Mouse (Mus musculus): ENCODE data around the gene Mecom.

Mecom gene

DNA sequence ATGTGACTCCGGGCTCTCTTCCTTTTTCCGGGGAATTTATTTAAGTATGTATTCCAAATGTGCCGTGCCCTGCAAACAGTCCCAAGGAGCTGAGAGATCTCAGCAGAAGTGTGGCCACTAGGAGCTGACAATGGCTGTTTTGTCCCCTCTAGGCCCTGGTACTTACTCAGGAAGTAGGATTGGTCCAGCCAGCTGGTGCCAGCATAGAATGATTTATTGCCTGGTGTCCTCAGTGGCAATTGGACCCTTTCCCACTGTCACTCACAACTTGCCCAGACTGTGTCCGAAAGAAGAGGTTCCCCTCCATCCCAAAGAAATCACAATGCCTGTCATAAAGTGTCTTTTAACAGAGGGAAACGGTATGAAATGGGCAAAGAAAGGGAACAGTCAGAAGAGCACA, 340.4 kb downstream of the Mecom start:
- peak in 1 of 2 experiments; percentile 3 for DNase-seq (ENCODE audit: low spot score in 2 of 2)

DNA sequence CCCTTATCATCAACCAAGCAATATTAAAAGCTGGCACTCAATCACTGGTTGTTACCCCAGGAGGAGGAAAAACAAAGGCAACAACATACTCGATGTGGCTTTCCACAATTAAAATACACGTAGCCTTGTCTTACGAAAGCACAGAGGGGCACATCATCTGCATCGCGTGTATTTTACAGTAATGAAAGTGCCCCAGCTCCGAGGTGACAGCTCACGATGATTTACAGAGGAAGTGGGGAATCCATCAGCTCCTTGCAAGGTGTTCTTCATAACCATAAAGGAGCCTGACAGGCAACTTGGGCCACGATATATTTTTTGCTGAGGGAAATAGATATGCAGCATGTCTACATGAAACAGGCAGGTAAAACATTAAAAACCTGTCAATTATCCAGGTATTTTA, 341.7 kb downstream of the Mecom start:
- DNase-seq (ENCODE audit: low spot score in 2 of 2) = no peak

DNA sequence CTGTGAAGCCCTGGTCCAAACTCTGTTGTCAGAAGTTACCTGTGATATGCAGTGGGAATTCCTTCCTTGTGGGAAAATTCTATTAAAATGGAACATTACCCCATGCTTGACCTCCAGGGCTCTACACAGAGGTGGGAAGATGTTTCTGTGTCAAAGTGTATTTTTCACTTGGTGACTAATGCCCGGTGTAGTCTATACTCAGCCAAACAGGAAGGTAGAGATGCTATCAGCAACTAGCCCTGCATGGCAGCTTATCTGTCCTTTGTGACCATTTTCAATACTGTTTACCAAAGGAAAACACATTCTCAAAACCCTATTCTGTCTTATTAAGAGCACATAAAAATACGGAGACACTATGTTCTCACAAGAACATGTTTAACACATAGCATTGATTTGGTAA, 344.0 kb downstream of the Mecom start:
- DNase-seq (ENCODE audit: low spot score in 2 of 2) = no peak

DNA sequence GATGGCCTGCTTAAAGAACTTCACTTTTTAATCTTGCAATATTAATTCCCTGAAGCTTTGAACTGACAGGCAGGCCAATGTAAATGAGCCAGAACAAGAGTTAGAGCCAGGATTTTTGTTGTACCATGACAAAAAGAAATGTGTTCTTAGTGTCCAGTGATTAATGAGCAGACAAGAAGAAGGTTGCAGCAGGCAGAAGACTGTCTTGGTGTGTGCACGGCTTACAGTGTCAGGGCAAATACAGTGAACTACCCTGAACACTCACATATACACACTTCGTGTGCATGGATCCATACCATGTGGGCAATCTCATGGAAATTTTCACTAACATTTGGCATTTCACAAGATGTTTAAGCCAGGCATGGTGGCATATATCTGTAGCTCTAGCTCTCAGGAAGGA, 349.0 kb downstream of the Mecom start:
- no peak for DNase-seq (ENCODE audit: low spot score in 2 of 2)

DNA sequence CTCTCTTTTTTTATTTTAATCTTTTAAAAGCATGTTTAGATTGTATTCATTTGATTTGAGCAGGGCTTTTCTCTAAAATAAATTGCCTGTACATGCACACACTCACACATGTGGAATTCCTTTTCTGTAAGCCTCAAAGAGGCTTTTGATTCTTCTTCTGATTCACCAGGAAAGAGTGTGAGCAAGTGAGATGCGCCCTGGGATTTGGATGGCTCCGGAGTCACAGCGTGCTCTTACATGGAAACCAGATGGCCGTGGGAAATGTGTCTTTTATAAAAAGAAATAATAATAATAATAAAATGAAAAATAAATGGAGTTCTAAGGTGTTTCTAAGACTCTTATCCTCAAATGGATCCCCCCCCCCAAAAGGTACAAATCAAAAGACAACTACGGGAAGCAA, 349.6 kb downstream of the Mecom start:
- DNase-seq (ENCODE audit: low spot score in 2 of 2) = no peak

DNA sequence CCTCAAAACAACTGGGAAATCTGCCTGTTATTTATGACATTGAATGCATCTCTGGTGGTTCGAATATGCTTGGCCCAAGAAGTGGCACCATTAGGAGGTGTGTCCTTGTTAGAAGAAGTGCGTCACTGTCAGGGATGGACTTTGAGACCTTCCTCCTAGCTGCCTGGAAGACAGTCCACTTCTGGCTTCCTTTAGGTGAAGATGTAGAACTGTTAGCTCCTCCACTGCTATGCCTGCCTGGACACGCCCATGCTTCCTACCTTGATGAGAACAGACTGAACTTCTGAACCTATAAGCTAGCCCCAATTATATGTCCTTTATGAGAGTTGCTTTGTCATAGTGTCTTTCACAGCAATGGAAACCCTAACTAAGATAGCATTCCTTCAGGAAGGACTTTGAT, 352.6 kb downstream of the Mecom start:
- DNase-seq (ENCODE audit: low spot score in 2 of 2) = no peak

DNA sequence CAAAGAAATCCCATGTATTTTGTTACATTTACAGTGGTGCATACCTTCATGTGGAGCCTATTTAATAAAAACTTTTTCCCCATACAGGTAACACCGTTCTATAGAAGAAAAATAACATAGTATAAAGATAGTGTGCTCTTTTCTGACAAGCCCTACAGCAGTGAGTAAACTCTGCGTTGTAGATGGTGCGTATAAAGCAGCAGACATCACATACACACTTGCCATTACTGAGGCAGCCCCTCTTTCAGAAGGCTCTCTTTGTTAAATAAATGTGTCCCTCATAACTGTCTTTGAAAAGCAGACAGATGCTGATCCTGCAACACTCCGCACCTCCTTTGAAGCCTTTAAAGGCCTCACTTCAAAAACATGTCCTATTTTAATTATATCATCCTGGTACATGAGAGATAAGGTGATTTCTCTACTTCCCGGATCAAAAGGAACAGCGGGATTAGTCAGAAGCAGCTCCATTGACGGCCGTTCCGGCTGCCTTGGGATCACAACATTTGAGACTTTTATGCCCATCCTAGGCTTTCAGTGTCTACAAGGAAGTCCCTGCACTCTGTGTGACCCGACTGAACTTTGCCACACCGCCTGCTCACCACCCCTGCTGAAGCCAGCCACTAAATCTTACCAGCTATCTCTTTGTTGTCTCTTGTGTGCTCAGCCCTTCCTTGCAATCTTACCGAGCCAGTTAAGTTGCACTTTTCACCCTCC, 355.4 kb downstream of the Mecom start:
- DNase-seq (ENCODE audit: low spot score in 2 of 2) = no peak

DNA sequence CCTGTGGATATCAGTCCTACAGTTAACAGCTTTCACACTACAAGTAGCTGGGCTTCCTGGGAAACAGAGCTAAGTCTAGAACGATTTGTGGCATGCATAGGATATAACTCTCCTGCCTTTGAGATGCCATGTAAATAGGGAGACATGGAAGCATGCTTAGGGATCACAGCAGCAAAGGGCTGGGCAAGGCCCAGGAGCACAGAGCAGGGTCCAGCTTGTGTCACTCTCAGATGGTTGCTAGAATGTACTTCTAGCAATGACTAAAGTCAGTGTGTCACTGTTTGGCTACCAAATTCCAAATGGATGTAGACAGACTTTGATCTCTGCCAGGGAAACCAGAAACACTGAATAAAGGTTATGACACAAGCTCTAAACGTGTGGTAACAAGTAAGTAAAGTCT, 358.5 kb downstream of the Mecom start:
- no peak for DNase-seq (ENCODE audit: low spot score in 2 of 2)

DNA sequence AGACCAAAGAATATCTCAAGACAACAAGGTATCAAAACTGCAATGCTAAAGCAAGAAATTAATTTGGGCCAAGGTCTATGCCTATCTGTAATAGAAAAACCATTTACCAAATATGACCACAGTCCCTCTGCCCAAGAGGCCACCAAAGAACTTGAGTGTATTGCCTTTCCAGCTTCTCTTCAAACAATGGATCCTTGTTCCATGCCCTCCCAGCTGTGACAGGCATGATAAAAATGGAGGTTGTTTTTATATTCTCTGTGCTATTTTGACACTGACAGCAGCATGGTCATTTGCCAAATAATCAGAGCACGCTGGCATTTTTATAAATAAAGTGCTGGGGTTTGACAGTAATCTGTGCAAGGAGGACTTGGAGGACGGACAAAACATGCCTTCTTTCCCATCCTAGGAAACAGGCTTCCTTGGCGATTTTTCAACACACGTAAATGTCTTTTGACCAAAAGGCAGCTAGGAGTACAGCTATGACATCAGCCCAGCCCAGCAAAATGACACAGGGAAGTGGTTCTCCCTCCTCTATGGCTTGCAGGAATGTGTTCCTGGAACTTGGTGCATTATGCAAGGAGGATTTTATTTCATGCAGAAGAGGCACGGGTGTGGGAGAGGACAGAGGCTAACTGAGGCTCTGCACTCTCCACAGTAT, 359.9 kb downstream of the Mecom start:
- DNase-seq (ENCODE audit: low spot score in 2 of 2) = no peak

DNA sequence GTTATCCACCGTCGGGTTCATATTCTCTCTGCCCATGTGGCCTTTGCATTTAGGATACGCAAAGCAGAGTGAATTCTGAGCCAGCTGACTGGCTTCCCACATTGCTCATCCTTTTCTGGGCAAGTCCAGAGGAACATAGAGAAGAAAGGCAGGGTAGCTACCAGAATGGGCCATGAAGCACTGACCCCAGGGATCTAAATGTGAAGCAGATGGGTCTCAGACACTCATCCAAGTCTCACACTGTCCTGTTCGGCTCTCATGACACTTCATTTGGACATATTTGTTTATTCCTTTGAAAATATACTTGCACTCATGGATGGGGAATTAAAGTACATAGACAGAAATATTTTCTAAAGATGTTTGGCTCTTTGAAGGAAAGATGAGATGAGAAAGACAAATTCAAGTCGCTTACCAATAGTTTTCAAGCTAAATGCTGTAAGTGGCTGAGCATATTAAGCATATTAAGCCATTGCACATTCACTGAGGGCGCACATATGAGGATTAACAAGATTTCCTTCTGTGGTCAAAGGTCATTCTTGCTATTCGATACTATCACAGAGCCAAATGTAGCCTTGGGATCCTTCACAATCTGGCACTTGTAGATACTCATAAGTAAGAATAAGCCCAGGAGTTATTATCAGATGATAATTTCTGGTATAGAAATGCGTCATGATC, 365.9 kb downstream of the Mecom start:
- DNase-seq (ENCODE audit: low spot score in 2 of 2) = no peak

DNA sequence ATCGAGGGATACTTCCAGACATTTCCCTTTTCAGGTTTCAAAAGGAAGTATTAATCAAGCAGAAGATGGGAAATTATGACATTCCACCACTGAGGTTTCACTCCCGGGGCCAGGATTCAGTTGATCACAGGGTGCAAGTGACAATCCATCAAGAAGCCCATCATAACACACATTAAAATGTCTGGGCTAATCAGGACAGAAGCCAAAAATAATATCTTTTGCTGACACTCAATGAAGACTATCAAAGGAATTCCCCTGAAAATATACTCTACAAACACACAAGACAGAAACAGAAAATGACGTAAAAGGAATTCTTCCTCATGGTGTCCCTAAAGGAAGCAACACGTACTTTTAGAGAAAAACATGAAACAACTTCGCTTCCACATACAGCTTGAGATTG, 371.2 kb downstream of the Mecom start:
- no peak for DNase-seq (ENCODE audit: low spot score in 2 of 2)

DNA sequence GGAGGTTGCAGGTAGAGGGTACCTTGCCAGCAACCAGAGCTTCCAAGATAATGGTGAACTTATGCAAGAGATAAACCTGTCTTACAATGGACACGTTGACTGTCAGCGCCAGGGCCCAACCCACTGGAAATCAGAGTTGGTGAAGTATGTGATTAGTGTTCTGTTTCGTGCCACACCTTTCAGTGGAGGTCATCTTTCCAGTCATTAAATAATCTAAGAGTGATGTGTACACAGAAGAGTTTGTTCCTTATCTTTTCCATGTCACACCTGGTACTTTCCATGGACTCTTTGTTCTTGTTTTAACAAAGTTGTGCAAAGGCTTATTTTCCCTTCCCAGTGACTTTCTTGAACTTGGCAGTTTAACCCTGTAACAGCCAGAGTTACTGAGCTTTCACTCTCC, 374.0 kb downstream of the Mecom start:
- no peak for DNase-seq (ENCODE audit: low spot score in 2 of 2)

DNA sequence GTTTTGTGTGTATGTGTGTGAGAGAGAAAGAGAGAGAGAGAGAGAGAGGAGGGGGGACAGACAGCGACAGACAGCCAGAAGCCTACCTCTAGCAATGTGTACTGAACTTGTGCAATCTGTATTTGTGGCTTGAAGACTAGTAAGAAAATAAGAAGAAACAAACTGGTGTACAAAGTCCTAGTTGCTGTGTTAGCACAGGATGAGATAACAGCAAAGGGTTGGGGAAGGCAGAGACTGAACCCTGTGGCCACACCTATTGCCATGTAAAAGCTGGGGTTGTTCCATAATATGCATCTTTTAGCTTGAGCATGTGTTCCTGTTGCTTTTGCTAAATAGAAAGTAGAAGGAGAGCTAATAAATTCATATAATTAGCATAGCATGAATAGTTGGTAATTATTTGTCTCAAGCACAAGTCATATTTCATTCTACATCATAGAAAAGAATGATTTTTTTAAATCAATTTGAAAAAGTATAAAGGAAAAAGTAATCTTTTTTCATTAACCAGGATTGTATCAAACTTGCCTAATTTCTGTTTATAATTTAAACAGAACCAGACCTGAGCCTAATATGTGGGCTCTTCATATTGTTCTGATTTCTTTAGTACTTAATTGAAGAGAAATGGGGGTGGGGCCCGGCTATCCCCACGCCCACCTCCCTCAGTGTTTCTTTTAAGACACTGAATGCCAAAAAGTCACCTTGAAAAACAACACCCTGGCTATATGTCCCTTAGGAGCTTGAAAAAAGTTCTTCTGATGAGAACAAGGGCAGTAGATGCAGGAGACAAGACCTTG, 379.2 kb downstream of the Mecom start:
- no peak for DNase-seq (ENCODE audit: low spot score in 2 of 2)

DNA sequence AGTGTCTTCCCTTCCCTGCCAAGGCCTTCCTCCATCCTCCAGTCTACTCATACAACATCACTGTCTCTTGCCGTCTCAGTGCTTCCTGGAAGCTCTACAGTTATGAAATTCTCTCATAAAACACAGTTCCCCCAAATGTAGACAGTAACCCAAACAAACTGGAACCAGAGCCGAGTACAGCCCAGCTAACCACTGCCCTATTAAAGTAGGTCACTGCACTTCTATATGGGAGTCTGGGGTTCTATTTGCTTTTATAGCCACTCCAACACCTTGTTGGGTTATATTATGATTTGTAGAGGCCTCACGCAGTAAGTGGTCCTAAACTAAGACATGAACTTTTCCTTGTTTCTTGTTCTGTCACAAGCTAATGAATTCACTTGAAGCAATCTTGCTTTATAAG, 380.8 kb downstream of the Mecom start:
- DNase-seq (ENCODE audit: low spot score in 2 of 2) = no peak

DNA sequence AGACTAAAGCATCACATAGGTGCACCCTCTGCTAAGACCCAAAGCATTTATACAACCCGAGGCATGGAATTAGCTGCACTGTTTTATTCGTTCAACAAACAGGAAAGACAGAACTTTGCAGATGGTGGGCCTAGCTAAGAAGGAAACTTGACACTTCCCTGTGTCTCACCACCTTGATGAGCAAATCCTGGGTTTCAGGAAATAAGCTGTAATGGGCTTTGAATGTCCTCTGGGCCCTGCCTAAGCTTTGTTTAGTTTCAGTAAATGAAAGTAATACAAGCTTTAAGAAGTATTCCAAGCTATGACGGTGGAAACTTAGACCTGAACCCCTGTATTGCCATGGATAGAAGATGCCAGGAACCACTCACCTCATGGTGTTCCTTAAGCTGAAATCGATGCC, 383.0 kb downstream of the Mecom start:
- DNase-seq (ENCODE audit: low spot score in 2 of 2) = no peak

DNA sequence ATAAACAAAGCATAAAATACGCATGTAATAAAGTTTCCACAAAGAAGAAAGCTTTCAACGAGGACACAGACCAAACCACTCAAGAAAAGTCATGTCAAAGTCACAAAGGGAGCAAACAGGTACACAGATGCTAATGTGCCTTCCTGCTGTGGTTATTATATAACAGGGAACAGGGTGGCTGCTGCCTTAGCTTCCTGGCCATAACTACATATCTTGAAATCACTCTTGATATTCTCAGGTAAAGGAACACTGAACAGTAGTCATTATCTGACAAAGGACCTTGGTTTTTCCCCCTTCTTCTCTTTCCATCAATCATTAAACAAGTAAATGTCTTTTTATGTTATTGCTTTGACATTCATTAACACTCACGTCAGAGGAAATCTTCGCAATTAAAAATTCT, 384.4 kb downstream of the Mecom start:
- DNase-seq (ENCODE audit: low spot score in 2 of 2) = no peak

DNA sequence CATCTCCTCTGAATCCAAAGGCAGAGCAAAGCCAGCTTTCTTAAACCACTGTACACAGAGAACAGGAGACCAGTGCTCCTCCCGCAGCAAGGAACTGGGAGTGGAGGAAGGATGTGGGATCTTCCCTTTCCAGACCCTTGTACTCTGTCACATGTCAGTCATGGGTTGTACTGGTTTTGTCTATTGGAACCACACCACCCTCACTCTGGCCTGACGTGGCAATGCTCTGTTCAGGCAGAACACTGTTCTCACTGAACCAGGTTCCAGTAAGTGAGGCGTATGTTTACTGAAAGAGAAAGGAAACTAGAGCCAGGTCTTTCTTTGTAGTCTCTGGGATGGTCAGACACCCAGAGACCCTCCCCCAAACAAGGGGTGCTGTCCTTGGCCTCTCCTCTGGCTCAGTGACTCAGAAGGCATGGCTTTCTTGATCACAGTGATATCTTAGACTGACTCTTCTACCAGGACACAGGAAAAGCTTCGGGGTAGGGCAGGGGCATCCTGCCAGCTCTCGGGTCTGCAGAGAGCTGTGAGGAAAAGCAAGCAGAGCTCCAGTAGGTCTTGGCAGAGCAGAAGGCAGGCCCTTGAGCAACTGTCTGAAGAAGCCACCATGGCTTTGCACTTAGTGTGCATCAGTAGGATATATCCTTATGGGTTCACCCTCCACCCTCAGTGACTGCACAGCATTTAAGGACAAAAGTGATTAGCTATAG, 386.7 kb downstream of the Mecom start:
- no peak for DNase-seq (ENCODE audit: low spot score in 2 of 2)

DNA sequence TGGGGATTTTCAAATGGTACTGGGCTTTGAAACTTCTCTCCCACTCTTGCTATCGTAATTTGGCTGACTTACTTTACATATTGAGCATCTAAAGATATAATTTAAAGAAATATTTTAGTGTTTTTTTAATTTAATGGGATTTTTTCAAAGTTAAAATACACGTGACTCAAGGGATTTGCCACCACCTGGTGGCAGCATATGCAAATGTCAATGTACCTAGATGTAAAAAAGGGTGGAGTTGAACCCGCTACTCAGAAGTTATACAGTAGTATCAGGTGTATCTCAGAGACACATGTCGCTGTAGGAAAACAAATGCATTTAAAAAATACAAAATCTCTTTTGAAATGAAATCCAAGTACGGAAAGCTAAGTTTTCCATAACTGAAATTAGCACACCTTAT, 387.5 kb downstream of the Mecom start:
- DNase-seq (ENCODE audit: low spot score in 2 of 2) = no peak

DNA sequence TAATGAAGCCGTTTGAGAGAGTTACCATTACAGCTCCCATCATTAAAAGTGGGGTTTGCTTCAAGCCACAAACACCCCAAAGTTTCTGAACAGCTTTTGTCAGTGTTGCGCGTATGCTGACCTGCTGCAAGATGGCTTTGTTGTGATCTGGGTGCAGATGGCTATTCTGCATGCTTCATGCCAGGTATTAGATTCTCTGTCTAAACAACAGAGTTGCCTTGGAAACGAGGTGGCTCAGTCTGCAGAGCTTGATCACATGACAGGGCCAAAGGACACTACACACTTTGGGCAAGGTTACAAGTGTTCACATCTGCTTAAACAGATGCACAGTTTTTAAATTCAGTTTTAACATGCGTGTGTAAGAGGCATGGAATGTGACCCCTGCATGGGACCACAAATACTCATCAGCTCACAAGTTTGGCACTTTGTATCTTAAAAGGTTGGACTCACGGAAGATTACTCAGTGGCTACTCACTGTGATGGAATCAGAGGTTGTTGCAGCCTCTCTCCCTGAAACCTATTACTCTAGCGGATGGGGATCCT, 390.6 kb downstream of the Mecom start:
- no peak for DNase-seq (ENCODE audit: low spot score in 2 of 2)

DNA sequence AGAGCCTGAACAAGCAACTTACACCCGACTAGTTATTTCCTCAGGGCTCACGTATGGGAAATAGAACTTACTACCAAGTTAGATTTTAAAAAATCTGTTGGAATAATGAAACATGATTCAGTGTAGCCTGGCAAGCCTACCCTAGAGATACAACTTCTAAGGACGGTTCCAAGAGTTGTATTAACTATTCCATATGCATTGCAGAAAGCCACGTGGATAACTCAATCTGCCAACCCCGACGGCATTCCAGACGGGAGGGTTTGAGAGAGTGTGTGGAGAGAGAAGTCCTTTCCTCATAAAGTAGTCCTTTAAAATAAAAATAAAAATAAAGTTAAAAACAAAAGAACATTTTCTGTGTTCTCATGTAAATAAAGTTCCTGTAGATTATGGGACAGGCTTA, 393.4 kb downstream of the Mecom start:
- no peak for DNase-seq (ENCODE audit: low spot score in 2 of 2)

DNA sequence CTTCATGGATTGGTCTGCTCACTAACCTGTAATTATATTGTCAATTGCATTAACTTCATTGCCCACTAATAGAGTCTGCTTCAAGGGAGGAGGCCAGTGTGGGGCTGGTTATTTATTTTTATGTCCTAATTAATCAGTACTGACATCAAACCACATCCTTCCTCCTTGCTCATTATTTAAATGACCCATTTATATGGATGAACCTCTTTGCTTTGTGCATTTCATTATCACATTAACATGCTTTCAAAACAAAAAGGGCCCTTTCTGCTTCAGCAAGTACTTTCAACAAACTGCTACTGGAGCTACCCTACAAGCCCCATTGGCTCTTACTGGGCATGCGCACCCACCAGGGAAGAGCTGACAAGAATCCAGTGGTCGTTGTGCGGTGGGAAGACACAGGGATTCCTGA, 393.9 kb downstream of the Mecom start:
- no peak for DNase-seq (ENCODE audit: low spot score in 2 of 2)

DNA sequence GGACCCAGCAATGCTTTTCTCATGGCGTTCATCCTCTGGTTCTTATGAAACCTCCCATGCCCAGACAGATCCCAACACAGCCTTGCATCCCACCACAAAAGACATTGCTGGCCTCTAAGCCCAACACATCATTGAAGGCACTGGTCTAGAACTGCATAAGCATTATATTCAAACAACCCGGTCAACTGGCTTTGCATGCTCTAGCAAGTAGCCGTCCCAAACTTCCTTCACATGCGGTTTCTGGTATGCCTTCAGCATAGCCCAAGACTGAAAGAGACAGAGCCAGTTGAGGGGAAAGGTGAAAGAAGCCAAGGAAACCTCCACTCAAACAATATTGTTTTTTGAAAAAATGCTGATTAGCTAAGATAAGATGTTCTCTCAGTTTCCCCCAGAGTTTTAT, 397.7 kb downstream of the Mecom start:
- no peak for DNase-seq (ENCODE audit: low spot score in 2 of 2)

All from left cerebral cortex, adult 9 months (tissue).